Mouse (Mus musculus): ENCODE measurements around the gene Gba. TPM values are rescaled to one million over a fixed set of nuclear protein-coding genes. Genes with fewer than 3 reads are reported as not detected.

The Gba gene
- polyA plus RNA-seq, 1 experiment from 2014 or later, result 141 TPM

- no peaks in the 10 kb centered on the region for H3K27me3 ChIP-seq
- no peak for TF ChIP-seq CTCF (IDR thresholded peaks at IDR 0.05)
- in situ Hi-C loops (cut with MboI; ENCODE audit: low pct_unique_long_range_greater_than_20kb), result loop anchor here (5.0 kb wide), 2 partner anchors 37 to 62 kb away; partner anchors contain the start of gene Efna1
- ChIA-PET CTCF (interaction anchor here (0.7 to 5.3 kb wide), 25 partner anchors 8 to 157 kb away, joined by 3 to 51 read pairs (median 6); partner anchors contain the start of genes Dpm3, Efna1, Gba and Slc50a1), POLR2A (interaction anchor here (0.5 to 5.8 kb wide), 15 partner anchors 12 to 241 kb away, joined by 3 to 39 read pairs (median 4); partner anchors contain the start of genes Efna1, Muc1 and Slc50a1)
- ATAC-seq, result peak; percentile 4
- DNase-seq (ENCODE audit: low read depth, low spot score), result no peak
Measured at GRCm38 (mm10) chr3:89244982-89245687, 42.4 kb downstream of the Gba start.

- ChIA-PET CTCF (interaction anchor here (0.7 to 5.3 kb wide), 20 partner anchors 9 to 93 kb away, joined by 3 to 51 read pairs (median 7); partner anchors contain the start of genes Dpm3, Efna1, Gba and Slc50a1), POLR2A (interaction anchor here (0.6 to 5.8 kb wide), 17 partner anchors 11 to 242 kb away, joined by 3 to 39 read pairs (median 4); partner anchors contain the start of genes Efna1, Muc1 and Slc50a1)
- DNase-seq (ENCODE audit: low read depth, low spot score) (no peak), ATAC-seq (peak; percentile 11)
- in situ Hi-C loops (cut with MboI; ENCODE audit: low pct_unique_long_range_greater_than_20kb), result loop anchor here (5.0 kb wide), 2 partner anchors 37 to 62 kb away; partner anchors contain the start of gene Efna1
- no peak for TF ChIP-seq CTCF (IDR thresholded peaks at IDR 0.05)
- H3K27me3 ChIP-seq, result no peaks in the 10 kb centered on the region
Measured at GRCm38 (mm10) chr3:89245688-89246171, 43.0 kb downstream of the Gba start, which contains the start of gene Krtcap2. Krtcap2 (plus strand) TSS chr3:89245966.

GRCm38 (mm10) chr3:89246261-89247100 lies 43.8 kb downstream of the Gba start, which contains the start of gene Trim46:
Trim46 (minus strand) TSS chr3:89246309.
- TF ChIP-seq CTCF (IDR thresholded peaks at IDR 0.05), result no peak
- peak; percentile 90 for DNase-seq (ENCODE audit: low read depth, low spot score)
- POLR2A ChIA-PET, result interaction anchor here (0.6 to 5.8 kb wide), 13 partner anchors 11 to 91 kb away, joined by 3 to 39 read pairs (median 4); partner anchors contain the start of genes Efna1 and Slc50a1
- no peaks in the 10 kb centered on the region for H3K27me3 ChIP-seq
- peak; percentile 58 for ATAC-seq
- CTCF ChIA-PET, result interaction anchor here (0.6 to 5.3 kb wide), 18 partner anchors 9 to 559 kb away, joined by 3 to 51 read pairs (median 8); partner anchors contain the start of genes Dpm3, Efna1 and Slc50a1
- in situ Hi-C loops (cut with MboI; ENCODE audit: low pct_unique_long_range_greater_than_20kb), result loop anchor here (5.0 kb wide), 2 partner anchors 36 to 61 kb away; partner anchors contain the start of gene Efna1

- H3K27me3 ChIP-seq, result no peaks in the 10 kb centered on the region
- DNase-seq (ENCODE audit: low read depth, low spot score) (no peak), ATAC-seq (no peak)
- TF ChIP-seq CTCF (IDR thresholded peaks at IDR 0.05), result no peak
- in situ Hi-C loops (cut with MboI; ENCODE audit: low pct_unique_long_range_greater_than_20kb), result loop anchor here (5.0 kb wide), 2 partner anchors 35 to 60 kb away; partner anchors contain the start of gene Efna1
- CTCF ChIA-PET, result interaction anchor here (1.3 to 4.6 kb wide), 5 partner anchors 10 to 69 kb away, joined by 3 to 35 read pairs (median 15); partner anchors contain the start of genes Dpm3 and Slc50a1
- POLR2A ChIA-PET, result interaction anchor here (1.8 to 2.0 kb wide), 2 partner anchors 26 to 39 kb away, joined by 4 to 5 read pairs; no protein-coding TSS in a partner anchor
Measured at GRCm38 (mm10) chr3:89247466-89247865, 44.7 kb downstream of the Gba start.

- CTCF ChIA-PET, result interaction anchor here (0.6 to 3.2 kb wide), 7 partner anchors 9 to 58 kb away, joined by 3 to 22 read pairs (median 5); partner anchors contain the start of genes Dpm3 and Slc50a1
- ATAC-seq (no peak), DNase-seq (ENCODE audit: low read depth, low spot score) (no peak)
- no peak for TF ChIP-seq CTCF (IDR thresholded peaks at IDR 0.05)
- H3K27me3 ChIP-seq, result no peaks in the 10 kb centered on the region
- in situ Hi-C loops (cut with MboI; ENCODE audit: low pct_unique_long_range_greater_than_20kb), result no loop called here
- POLR2A ChIA-PET, result interaction anchor here (1.0 kb wide), 1 partner anchor 29 kb away, joined by 3 read pairs; no protein-coding TSS in a partner anchor
Measured at GRCm38 (mm10) chr3:89250435-89251040, 47.8 kb downstream of the Gba start.

- ATAC-seq (no peak), DNase-seq (ENCODE audit: low read depth, low spot score) (no peak)
- no peaks in the 10 kb centered on the region for H3K27me3 ChIP-seq
- in situ Hi-C loops (cut with MboI; ENCODE audit: low pct_unique_long_range_greater_than_20kb), result no loop called here
- ChIA-PET CTCF (interaction anchor here (1.5 to 3.2 kb wide), 3 partner anchors 31 to 57 kb away, joined by 4 to 22 read pairs (median 8); no protein-coding TSS in a partner anchor), POLR2A (interaction anchor here (1.0 kb wide), 1 partner anchor 28 kb away, joined by 3 read pairs; no protein-coding TSS in a partner anchor)
- TF ChIP-seq CTCF (IDR thresholded peaks at IDR 0.05), result no peak
Measured at GRCm38 (mm10) chr3:89251365-89251895, 48.7 kb downstream of the Gba start.

- POLR2A ChIA-PET, result no interaction called here
- CTCF ChIA-PET, result interaction anchor here (4.4 to 5.0 kb wide), 2 partner anchors 8 to 27 kb away, joined by 22 to 25 read pairs; partner anchors contain the start of genes Efna1, Krtcap2 and Trim46
- H3K27me3 ChIP-seq, result peaks cover 20% of the 10 kb centered on the region
- ATAC-seq, result no peak
- no peak for DNase-seq (ENCODE audit: low read depth, low spot score)
- no peak for TF ChIP-seq CTCF (IDR thresholded peaks at IDR 0.05)
- in situ Hi-C loops (cut with MboI; ENCODE audit: low pct_unique_long_range_greater_than_20kb), result no loop called here
Measured at GRCm38 (mm10) chr3:89254994-89255393, 52.3 kb downstream of the Gba start.

- H3K27me3 ChIP-seq, result peaks cover 20% of the 10 kb centered on the region
- DNase-seq (ENCODE audit: low read depth, low spot score) (no peak), ATAC-seq (no peak)
- in situ Hi-C loops (cut with MboI; ENCODE audit: low pct_unique_long_range_greater_than_20kb), result no loop called here
- POLR2A ChIA-PET, result no interaction called here
- CTCF ChIA-PET, result interaction anchor here (1.1 to 5.0 kb wide), 4 partner anchors 10 to 30 kb away, joined by 3 to 25 read pairs (median 12); partner anchors contain the start of genes Efna1, Krtcap2 and Trim46
- no peak for TF ChIP-seq CTCF (IDR thresholded peaks at IDR 0.05)
Measured at GRCm38 (mm10) chr3:89256177-89256576, 53.4 kb downstream of the Gba start.

Other genes starting within 250 kb of the Gba start
- 55.6 TPM for gene Rusc1, start 109.6 kb upstream of the Gba start, polyA plus RNA-seq (2021)
- 0.19 TPM for gene Gm43738, start 101.8 kb upstream of the Gba start, polyA plus RNA-seq (2021)
- 191 TPM for gene Fdps, start 101.0 kb upstream of the Gba start, polyA plus RNA-seq (2021)
- 22.0 TPM for gene Pklr, start 66.8 kb upstream of the Gba start, polyA plus RNA-seq (2021)
- 6.2 TPM for gene Hcn3, start 42.7 kb upstream of the Gba start, polyA plus RNA-seq (2021)
- 74.8 TPM for gene Clk2, start 38.1 kb upstream of the Gba start, polyA plus RNA-seq (2021)
- gene Scamp3, start 25.5 kb upstream of the Gba start, polyA plus RNA-seq (2021), result 175 TPM
- gene Fam189b, start 19.8 kb upstream of the Gba start, polyA plus RNA-seq (2021), result 37.6 TPM
- gene Thbs3, start 12.3 kb downstream of the Gba start, polyA plus RNA-seq (2021), result 86.6 TPM
- gene Mtx1, start 24.2 kb downstream of the Gba start, polyA plus RNA-seq (2021), result 215 TPM
- 10.3 TPM for gene Muc1, start 26.1 kb downstream of the Gba start, polyA plus RNA-seq (2021)
- 236 TPM for gene Krtcap2, start 43.0 kb downstream of the Gba start, polyA plus RNA-seq (2021)
- gene Trim46, start 43.4 kb downstream of the Gba start, polyA plus RNA-seq (2021), result 57.5 TPM
- gene Dpm3, start 56.4 kb downstream of the Gba start, polyA plus RNA-seq (2021), result 104 TPM
- 88.3 TPM for gene Slc50a1, start 67.6 kb downstream of the Gba start, polyA plus RNA-seq (2021)
- 97.1 TPM for gene Efna1, start 78.2 kb downstream of the Gba start, polyA plus RNA-seq (2021)
- gene Efna3, start 120.0 kb downstream of the Gba start, polyA plus RNA-seq (2021), result 9.4 TPM
- 48.7 TPM for gene Efna4, start 135.1 kb downstream of the Gba start, polyA plus RNA-seq (2021)
- gene Adam15, start 147.1 kb downstream of the Gba start, polyA plus RNA-seq (2021), result 226 TPM
- 0.06 TPM for gene Dcst2, start 159.0 kb downstream of the Gba start, polyA plus RNA-seq (2021)
- 1.3 TPM for gene Dcst1, start 162.3 kb downstream of the Gba start, polyA plus RNA-seq (2021)
- gene Zbtb7b, start 191.8 kb downstream of the Gba start, polyA plus RNA-seq (2021), result 73.7 TPM
- not detected for gene Lenep, start 199.9 kb downstream of the Gba start, polyA plus RNA-seq (2021)
- gene Flad1, start 208.9 kb downstream of the Gba start, polyA plus RNA-seq (2021), result 40.6 TPM
- 162 TPM for gene Cks1b, start 215.5 kb downstream of the Gba start, polyA plus RNA-seq (2021)
- 174 TPM for gene Shc1, start 215.5 kb downstream of the Gba start, polyA plus RNA-seq (2021)
- gene Pygo2, start 227.3 kb downstream of the Gba start, polyA plus RNA-seq (2021), result 68.4 TPM
- gene Pbxip1, start 233.8 kb downstream of the Gba start, polyA plus RNA-seq (2021), result 354 TPM